10 mouse cellular contexts compared by ENCODE assay signal in the genomic region with DNA sequence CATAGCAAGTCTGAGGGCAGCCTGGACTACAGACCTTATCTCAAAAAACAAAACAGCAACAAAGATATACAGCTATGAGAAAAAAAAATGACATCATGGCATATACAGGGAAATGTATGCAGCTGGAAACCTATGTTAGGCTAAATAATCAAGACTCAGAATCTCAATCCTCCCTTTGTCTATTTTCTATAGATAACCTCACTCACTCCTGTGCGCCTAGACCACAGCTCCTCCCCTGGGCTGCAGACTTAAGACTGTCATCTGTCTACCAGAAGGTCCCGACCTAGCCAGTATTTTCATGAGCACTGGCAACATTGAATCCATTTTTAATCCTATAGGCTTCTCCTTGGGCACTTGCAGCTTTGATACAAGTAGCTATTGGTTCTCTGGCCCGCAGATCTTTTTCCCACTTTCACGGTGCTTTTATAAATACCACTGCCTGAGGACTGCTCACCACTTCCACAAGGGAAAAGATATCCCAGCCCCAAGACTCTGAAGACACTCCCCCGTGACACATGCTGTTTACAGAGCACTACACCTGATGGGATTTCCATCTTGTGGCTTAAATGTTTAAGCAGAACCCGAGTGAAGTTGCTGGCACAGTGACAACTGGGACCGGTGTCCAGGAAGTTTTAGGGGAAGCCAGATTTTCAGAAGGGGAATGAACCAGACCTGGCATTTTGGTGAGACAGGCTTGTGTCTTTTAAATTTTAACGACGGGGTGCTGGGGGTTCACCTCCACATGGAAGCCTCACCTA.
DNase-seq lines count a peak whose midpoint lies in the region; ATAC-seq and TF ChIP-seq lines count a peak whose summit lies in the region.
"Had no signal": no experiment of that assay in that cellular context is flagged by ENCODE, and none has a peak within 500 bp of the region (broad histone marks: within the 10 kb centered on the region; RNA-seq: fewer than 3 reads in every experiment).

No protein-coding gene starts in this region.

- peaks cover 18% of the 10 kb centered on the region for H3K4me1 ChIP-seq in lung, embryonic 14.5 days (ENCODE audit: insufficient read depth)
- H3K4me1 ChIP-seq in heart, embryonic 13.5 days, result peaks cover 47% of the 10 kb centered on the region
- peaks cover 13% of the 10 kb centered on the region for H3K4me1 ChIP-seq in forebrain, embryonic 14.5 days (ENCODE audit: control insufficient read depth, insufficient read depth, low read length)

- TF ChIP-seq CTCF in lung, embryonic 14.5 days (IDR thresholded peaks at IDR 0.05; ENCODE audit: low read depth), result no peak
- no peak for TF ChIP-seq CTCF in left cerebral cortex, adult 2 months (IDR thresholded peaks at IDR 0.05)

- peaks cover 11% of the 10 kb centered on the region for H3K36me3 ChIP-seq in lung, embryonic 14.5 days (ENCODE audit: insufficient read depth)
- peaks cover 24% of the 10 kb centered on the region for H3K36me3 ChIP-seq in heart, embryonic 13.5 days
- no peaks in the 10 kb centered on the region for H3K36me3 ChIP-seq in forebrain, embryonic 14.5 days (ENCODE audit: control insufficient read depth, insufficient read depth, low read length)
- H3K36me3 ChIP-seq: hindbrain, embryonic 15.5 days had no signal

- peak overlapping the region; percentile 49; the same call in 1 of the 2 replicates for H3K27ac ChIP-seq in lung, embryonic 14.5 days (ENCODE audit: low read depth)
- H3K27ac ChIP-seq in heart, embryonic 13.5 days (replicated peaks), result peak overlapping the region; percentile 45; the same call in 1 of the 2 replicates
- H3K27ac ChIP-seq in forebrain, embryonic 14.5 days (ENCODE audit: low read depth, low read length), result no peak overlapping the region
- H3K27ac ChIP-seq in left cerebral cortex, adult 2 months, result no peak overlapping the region
- H3K27ac ChIP-seq: hindbrain, embryonic 15.5 days had no signal

- 0 out of 2 replicates have a peak, but pooled peaks have one; percentile 30 for ATAC-seq in lung, embryonic 14.5 days (ENCODE audit: insufficient read depth)
- ATAC-seq in heart, embryonic 13.5 days (ENCODE audit: extremely low read depth, insufficient number of reproducible peaks, low FRiP score, low TSS enrichment), result no peak
- ATAC-seq in megakaryocyte-erythroid progenitor cell, adult 5-6 weeks (replicated peaks; ENCODE audit: low FRiP score, low TSS enrichment, poor library complexity, severe bottlenecking), result peak; percentile 64
- ATAC-seq in forebrain, embryonic 14.5 days, result no peak

- peak; percentile 22 to 26 for DNase-seq in cerebellum, adult 18-20 months
- no peak for DNase-seq in cerebellum, adult 9-10 months
- DNase-seq in lung, embryonic 14.5 days, result peak; percentile 56
- DNase-seq in lung, postnatal 4 days, result no peak
- DNase-seq in forebrain, embryonic 14.5 days (ENCODE audit: low spot score), result no peak
- DNase-seq in left cerebral cortex, adult 2 months (ENCODE audit: extremely low spot score in 1 of 2, low spot score in 2 of 2), result no peak
- DNase-seq: right cerebral cortex, postnatal 25 days had no signal

- H3K4me2 ChIP-seq in lung, embryonic 14.5 days, result no peak overlapping the region
- H3K4me2 ChIP-seq in heart, embryonic 13.5 days, result no peak overlapping the region
- H3K4me2 ChIP-seq in forebrain, embryonic 14.5 days (ENCODE audit: low read length), result no peak overlapping the region
- H3K4me2 ChIP-seq: hindbrain, embryonic 15.5 days had no signal

- H3K9ac ChIP-seq in lung, embryonic 14.5 days, result peak overlapping the region; percentile 3; the same call in 1 of the 2 replicates
- H3K9ac ChIP-seq in heart, embryonic 13.5 days, result no peak overlapping the region
- H3K9ac ChIP-seq in forebrain, embryonic 14.5 days (ENCODE audit: low read length), result no peak overlapping the region
- H3K9ac ChIP-seq: hindbrain, embryonic 15.5 days had no signal

- no peak overlapping the region for H3K4me3 ChIP-seq in lung, embryonic 14.5 days (ENCODE audit: low read depth, low read length)
- no peak overlapping the region for H3K4me3 ChIP-seq in heart, embryonic 13.5 days
- no peak overlapping the region for H3K4me3 ChIP-seq in forebrain, embryonic 14.5 days (ENCODE audit: low read depth, low read length)
- no peak overlapping the region for H3K4me3 ChIP-seq in left cerebral cortex, adult 2 months
- H3K4me3 ChIP-seq: hindbrain, embryonic 15.5 days had no signal

- WGBS in lung, embryonic 14.5 days, result 39% methylated on average over 9 of the region's 9 CpGs
- WGBS in heart, embryonic 13.5 days, result 54% methylated on average over 9 of the region's 9 CpGs
- 58% methylated on average over 9 of the region's 9 CpGs for WGBS in forebrain, embryonic 14.5 days

- no peaks in the 10 kb centered on the region for H3K9me3 ChIP-seq in lung, embryonic 14.5 days (ENCODE audit: low read depth, low read length)
- H3K9me3 ChIP-seq in heart, embryonic 13.5 days, result no peaks in the 10 kb centered on the region
- no peaks in the 10 kb centered on the region for H3K9me3 ChIP-seq in forebrain, embryonic 14.5 days (replicated peaks; ENCODE audit: control insufficient read depth, low read length)
- H3K9me3 ChIP-seq: hindbrain, embryonic 15.5 days had no signal

- H3K27me3 ChIP-seq in lung, embryonic 14.5 days (ENCODE audit: insufficient read depth, low read length), result no peaks in the 10 kb centered on the region
- no peaks in the 10 kb centered on the region for H3K27me3 ChIP-seq in heart, embryonic 13.5 days (replicated peaks)
- H3K27me3 ChIP-seq in forebrain, embryonic 14.5 days (replicated peaks; ENCODE audit: control insufficient read depth, insufficient read depth, low read length), result peaks cover 11% of the 10 kb centered on the region; the same call in 1 of the 2 replicates
- H3K27me3 ChIP-seq: hindbrain, embryonic 15.5 days had no signal

- intact Hi-C loops in left cerebral cortex, adult 2 months (cut with DNase I), result no loop called here

Comparison
In these comparisons a context has a peak if more than half of its experiments do, and no peak if none do; other contexts are left out.
1. DNase-seq: peak in cerebellum, adult 18-20 months (2 of 2) and lung, embryonic 14.5 days (single experiment); none in cerebellum, adult 9-10 months (single experiment), lung, postnatal 4 days (0 of 2), forebrain, embryonic 14.5 days (single experiment) and left cerebral cortex, adult 2 months (0 of 2).
2. ATAC-seq: peak in lung, embryonic 14.5 days (single experiment) and megakaryocyte-erythroid progenitor cell, adult 5-6 weeks (single experiment); none in heart, embryonic 13.5 days (single experiment) and forebrain, embryonic 14.5 days (single experiment).
3. H3K27ac ChIP-seq: peak in lung, embryonic 14.5 days (single experiment) and heart, embryonic 13.5 days (single experiment); none in forebrain, embryonic 14.5 days (single experiment) and left cerebral cortex, adult 2 months (single experiment).